Mouse (Mus musculus) MEL (cell line): ENCODE measurements around the gene Crim1.

Experiments used
- CHD2 ChIP-seq: IDR thresholded peaks from 2 replicates; pipeline ENCODE4 v1.6.1; 2011; ENCODE audit warnings: low read length, improper control_type of control experiment
- CTCF ChIP-seq, 3 experiments: IDR thresholded peaks in 2 of 3; conservative IDR thresholded peaks in 1 of 3; 2 replicates each; pipeline ENCODE4 v1.5.1; 2011 to 2012; ENCODE audit warnings: low read length in 3 of 3, low read depth in 2 of 3, mild to moderate bottlenecking in 2 of 3, improper control_type of control experiment in 1 of 3, inconsistent platforms in 1 of 3, mixed read lengths in 1 of 3, moderate library complexity in 1 of 3; ENCODE audit not compliant: control insufficient read depth in 1 of 3, insufficient read depth in 1 of 3, poor library complexity in 1 of 3, severe bottlenecking in 1 of 3
- E2F4 ChIP-seq: IDR thresholded peaks from 2 replicates; pipeline ENCODE4 v1.6.1; 2011; ENCODE audit warnings: low read depth, low read length, improper control_type of control experiment, borderline replicate concordance
- EP300 ChIP-seq, 2 experiments: IDR thresholded peaks; 2 replicates each; pipeline ENCODE4 v1.6.1; 2011; ENCODE audit warnings: improper control_type of control experiment in 2 of 2, low read length in 2 of 2, low read depth in 1 of 2, mild to moderate bottlenecking in 1 of 2
- GATA1 ChIP-seq: IDR thresholded peaks from 2 replicates; pipeline ENCODE4 v1.6.1; 2011; ENCODE audit warnings: low read depth, low read length, improper control_type of control experiment
- HCFC1 ChIP-seq: IDR thresholded peaks from 2 replicates; pipeline ENCODE4 v1.6.1; 2012; ENCODE audit warnings: low read depth, mild to moderate bottlenecking, inconsistent platforms, low read length, improper control_type of control experiment, moderate library complexity
- MXI1 ChIP-seq: IDR thresholded peaks from 2 replicates; pipeline ENCODE4 v1.6.1; 2011; ENCODE audit warnings: mild to moderate bottlenecking, low read depth, low read length, improper control_type of control experiment
- POLR2A ChIP-seq, 2 experiments: IDR thresholded peaks; 2 replicates each; pipeline ENCODE4 v1.6.1; 2011 to 2012; ENCODE audit warnings: low read length in 2 of 2, mild to moderate bottlenecking in 2 of 2, control low read depth in 1 of 2, improper control_type of control experiment in 1 of 2, low read depth in 1 of 2, moderate library complexity in 1 of 2; ENCODE audit not compliant: control insufficient read depth in 1 of 2, insufficient read depth in 1 of 2, poor library complexity in 1 of 2
- RAD21 ChIP-seq: IDR thresholded peaks from 2 replicates; pipeline ENCODE4 v1.6.1; 2011; ENCODE audit warnings: mild to moderate bottlenecking, low read depth, low read length, improper control_type of control experiment
- TAL1 ChIP-seq: IDR thresholded peaks from 2 replicates; pipeline ENCODE4 v1.6.1; 2012; ENCODE audit warnings: mild to moderate bottlenecking, inconsistent platforms, low read length, moderate library complexity, mixed read lengths
- ZKSCAN1 ChIP-seq: IDR thresholded peaks from 2 replicates; pipeline ENCODE4 v1.6.1; 2012; ENCODE audit warnings: low read depth, mild to moderate bottlenecking, inconsistent platforms, low read length, improper control_type of control experiment, moderate library complexity

- TF ChIP-seq ZKSCAN1, result no peak
- no peak for TF ChIP-seq MXI1
- no peak for TF ChIP-seq EP300 (IDR thresholded peaks at IDR 0.05; ENCODE audit: low read depth in 1 of 2, low read length in 2 of 2)
- TF ChIP-seq CTCF (IDR thresholded peaks at IDR 0.05 in 2 of 3, conservative IDR thresholded peaks at IDR 0.05 in 1 of 3; ENCODE audit: control insufficient read depth in 1 of 3, insufficient read depth in 1 of 3, low read depth in 2 of 3, low read length in 3 of 3, poor library complexity in 1 of 3, severe bottlenecking in 1 of 3), result no peak
- TF ChIP-seq POLR2A (IDR thresholded peaks at IDR 0.05; ENCODE audit: control insufficient read depth in 1 of 2, insufficient read depth in 1 of 2, low read depth in 1 of 2, low read length in 2 of 2, poor library complexity in 1 of 2), result no peak
- no peak for TF ChIP-seq TAL1
- TF ChIP-seq RAD21, result no peak
- no peak for TF ChIP-seq GATA1
- no peak for TF ChIP-seq HCFC1
- TF ChIP-seq CHD2, result no peak
- no peak for TF ChIP-seq E2F4
Observed at GRCm38 (mm10) chr17:78401311-78401710, 201.3 kb downstream of the Crim1 start.
